Mouse (Mus musculus) ES-Bruce4 (cell line): ENCODE data around the gene Ankrd36.

ENCODE experiments used
- CTCF ChIP-seq: IDR thresholded peaks from one replicate; pipeline ENCODE4 v1.8.1; 2011; ENCODE audit warnings: low read depth, low read length
- EP300 ChIP-seq: IDR thresholded peaks from 2 replicates; pipeline ENCODE4 v1.6.1; 2011; ENCODE audit warnings: low read depth, low read length; ENCODE audit not compliant: insufficient read depth
- POLR2A ChIP-seq: IDR thresholded peaks from one replicate; pipeline ENCODE4 v1.8.1; 2011; ENCODE audit warnings: low read length; ENCODE audit not compliant: insufficient read depth

DNA sequence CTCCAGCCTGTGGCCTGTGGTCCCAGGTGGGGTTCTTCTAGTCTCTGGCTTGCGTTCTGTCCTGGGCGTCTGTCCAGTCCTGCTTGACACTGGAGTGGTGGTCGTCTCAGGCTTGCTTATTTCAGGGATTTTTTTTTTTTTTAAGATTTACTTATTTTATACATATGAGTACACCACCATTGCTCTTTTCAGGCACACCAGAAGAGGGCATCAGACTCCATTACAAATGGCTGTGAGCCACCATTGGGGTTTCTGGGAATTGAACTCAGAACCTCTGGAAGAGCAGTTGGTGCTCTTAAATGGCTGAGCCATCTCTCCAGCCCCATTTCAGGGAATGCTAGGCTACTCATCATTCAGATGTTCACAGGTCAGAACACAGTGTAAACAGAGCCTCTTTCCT, 9.2 kb upstream of the Ankrd36 start:
- TF ChIP-seq CTCF, result no peak
- TF ChIP-seq EP300, result no peak
- TF ChIP-seq POLR2A, result no peak
